Mouse (Mus musculus) neural tube, embryonic 14.5 days (tissue): Measurements from ENCODE around the gene Atxn10. TPM values are rescaled to one million over a fixed set of nuclear protein-coding genes. Genes with fewer than 3 reads are reported as not detected.

Source experiments
- ATAC-seq: fragments of 200-750 bp; cut with Nextera tagmentation; 2 replicates; pipeline ENCODE4 v1.8.0; 2017; ENCODE audit warnings: low read depth, mild to moderate bottlenecking, moderate TSS enrichment, moderate library complexity
- H3K27ac ChIP-seq: fragments of 300-500 bp; sonication (generic); 2 replicates; pipeline ENCODE4 v1.5.1; 2014; ENCODE audit warnings: low read depth, mild to moderate bottlenecking, control low read depth, low read length, moderate library complexity, mixed read lengths
- H3K27me3 ChIP-seq: fragments of 300-500 bp; sonication (generic); 2 replicates; pipeline ENCODE4 v1.6.1; 2014; ENCODE audit warnings: low read length; ENCODE audit not compliant: control insufficient read depth, insufficient read depth
- H3K36me3 ChIP-seq: fragments of 300-500 bp; sonication (generic); 2 replicates; pipeline ENCODE4 v1.6.1; 2014; ENCODE audit warnings: low read length, mixed read lengths; ENCODE audit not compliant: control insufficient read depth, insufficient read depth
- H3K4me1 ChIP-seq: fragments of 300-500 bp; sonication (generic); 2 replicates; pipeline ENCODE4 v1.6.1; 2014; ENCODE audit warnings: low read length; ENCODE audit not compliant: control insufficient read depth, insufficient read depth
- H3K4me2 ChIP-seq: fragments of 300-500 bp; sonication (generic); 2 replicates; pipeline ENCODE4 v1.6.1; 2014; ENCODE audit warnings: mild to moderate bottlenecking, low read depth, low read length, control low read depth
- H3K4me3 ChIP-seq: fragments of 300-500 bp; sonication (generic); 2 replicates; pipeline ENCODE4 v1.5.1; 2014; ENCODE audit warnings: low read depth, low read length, control low read depth, mixed read lengths
- H3K9ac ChIP-seq: fragments of 300-500 bp; sonication (generic); replicated peaks from 2 replicates; pipeline ENCODE4 v1.6.1; 2014; ENCODE audit warnings: low read depth, mild to moderate bottlenecking, control low read depth, low read length, mixed read lengths
- H3K9me3 ChIP-seq: fragments of 300-500 bp; sonication (generic); 2 replicates; pipeline ENCODE4 v1.6.1; 2016; ENCODE audit warnings: low read length; ENCODE audit not compliant: control insufficient read depth
- WGBS: fragments of 180-500 bp; shearing (Covaris S2); extraction: QIAGEN DNeasy Blood & Tissue Kit; methylation state at CpG from one replicate; pipeline ENCODE4 v1.1.7; 2014; 5-methylcytosine and 5-hydroxymethylcytosine counted together
- polyA plus RNA-seq: library from polyadenylated mRNA; unstranded; fragments of >200 nt; fragmentation: Nextera tagmentation; extraction: Ambion mirVana; gene quantifications from 2 replicates; pipeline ENCODE4 v1.2.1, GENCODE M21; 2014

The Atxn10 gene
- polyA plus RNA-seq, 1 experiment from 2014 or later = 572 TPM

GRCm38 (mm10) chr15:85424197-85424596 is 88.2 kb downstream of the Atxn10 start:
- H3K9me3 ChIP-seq = no peaks in the 10 kb centered on the region
- H3K9ac ChIP-seq = no peak overlapping the region
- ATAC-seq = no peak
- no peaks in the 10 kb centered on the region for H3K36me3 ChIP-seq
- H3K4me2 ChIP-seq = no peak overlapping the region
- H3K4me3 ChIP-seq = no peak overlapping the region
- WGBS = 72% methylated on average over 3 of the region's 3 CpGs
- no peaks in the 10 kb centered on the region for H3K4me1 ChIP-seq
- H3K27ac ChIP-seq = no peak overlapping the region
- no peaks in the 10 kb centered on the region for H3K27me3 ChIP-seq

GRCm38 (mm10) chr15:85428140-85428539 is 92.1 kb downstream of the Atxn10 start:
- no peaks in the 10 kb centered on the region for H3K36me3 ChIP-seq
- no peak overlapping the region for H3K27ac ChIP-seq
- H3K4me1 ChIP-seq = no peaks in the 10 kb centered on the region
- no peaks in the 10 kb centered on the region for H3K27me3 ChIP-seq
- H3K4me2 ChIP-seq = no peak overlapping the region
- no peak for ATAC-seq
- 92% methylated on average over 6 of the region's 6 CpGs for WGBS
- no peak overlapping the region for H3K9ac ChIP-seq
- H3K4me3 ChIP-seq = no peak overlapping the region
- no peaks in the 10 kb centered on the region for H3K9me3 ChIP-seq

GRCm38 (mm10) chr15:85442568-85442967 is 106.5 kb downstream of the Atxn10 start:
- 92% methylated on average over 3 of the region's 3 CpGs for WGBS
- Histone ChIP-seq H3K9ac (no peak overlapping the region), H3K36me3 (peaks cover 8% of the 10 kb centered on the region; the same call in 1 of the 2 replicates), H3K27me3 (no peaks in the 10 kb centered on the region), H3K4me2 (no peak overlapping the region), H3K4me1 (no peaks in the 10 kb centered on the region), H3K9me3 (no peaks in the 10 kb centered on the region), H3K4me3 (no peak overlapping the region), H3K27ac (no peak overlapping the region)
- ATAC-seq = no peak

GRCm38 (mm10) chr15:85446652-85447051 is 110.6 kb downstream of the Atxn10 start:
- Histone ChIP-seq H3K36me3 (no peaks in the 10 kb centered on the region), H3K4me1 (no peaks in the 10 kb centered on the region), H3K27me3 (no peaks in the 10 kb centered on the region), H3K27ac (no peak overlapping the region), H3K4me2 (no peak overlapping the region), H3K9ac (no peak overlapping the region), H3K9me3 (no peaks in the 10 kb centered on the region), H3K4me3 (no peak overlapping the region)
- 71% methylated on average over 3 of the region's 3 CpGs for WGBS
- ATAC-seq = no peak

GRCm38 (mm10) chr15:85456891-85457290 is 120.8 kb downstream of the Atxn10 start:
- Histone ChIP-seq H3K9me3 (no peaks in the 10 kb centered on the region), H3K4me1 (peaks cover 50% of the 10 kb centered on the region), H3K36me3 (no peaks in the 10 kb centered on the region), H3K4me3 (no peak overlapping the region), H3K9ac (no peak overlapping the region), H3K27ac (peak overlapping the region; percentile 61), H3K27me3 (no peaks in the 10 kb centered on the region), H3K4me2 (no peak overlapping the region)
- ATAC-seq = no peak
- WGBS = 33% methylated on average over 8 of the region's 8 CpGs

- Histone ChIP-seq H3K4me3 (no peak overlapping the region), H3K9ac (no peak overlapping the region), H3K27me3 (no peaks in the 10 kb centered on the region), H3K36me3 (no peaks in the 10 kb centered on the region), H3K4me1 (peaks cover 50% of the 10 kb centered on the region), H3K9me3 (no peaks in the 10 kb centered on the region), H3K27ac (peak overlapping the region; percentile 61), H3K4me2 (no peak overlapping the region)
- 19% methylated on average over 8 of the region's 8 CpGs for WGBS
- ATAC-seq = peak; percentile 47; the same call in 1 of the 2 replicates
Observed at GRCm38 (mm10) chr15:85457838-85458237, 121.8 kb downstream of the Atxn10 start.

GRCm38 (mm10) chr15:85458631-85459082 is 122.6 kb downstream of the Atxn10 start:
- WGBS = 10% methylated on average over 4 of the region's 4 CpGs
- Histone ChIP-seq H3K4me3 (no peak overlapping the region), H3K36me3 (no peaks in the 10 kb centered on the region), H3K27me3 (no peaks in the 10 kb centered on the region), H3K9ac (no peak overlapping the region), H3K4me2 (no peak overlapping the region), H3K9me3 (no peaks in the 10 kb centered on the region), H3K4me1 (peaks cover 50% of the 10 kb centered on the region), H3K27ac (peak overlapping the region; percentile 72)
- no peak for ATAC-seq

- peaks cover 2% of the 10 kb centered on the region; the same call in 1 of the 2 replicates for H3K36me3 ChIP-seq
- peak overlapping the region; percentile 71 for H3K27ac ChIP-seq
- no peak overlapping the region for H3K4me3 ChIP-seq
- peak; percentile 76 for ATAC-seq
- no peaks in the 10 kb centered on the region for H3K9me3 ChIP-seq
- peaks cover 46% of the 10 kb centered on the region for H3K4me1 ChIP-seq
- no peaks in the 10 kb centered on the region for H3K27me3 ChIP-seq
- H3K4me2 ChIP-seq = no peak overlapping the region
- H3K9ac ChIP-seq = no peak overlapping the region
- WGBS = 17% methylated on average over 4 of the region's 4 CpGs
Observed at GRCm38 (mm10) chr15:85461541-85461940, 125.5 kb downstream of the Atxn10 start.

GRCm38 (mm10) chr15:85462138-85462537 is 126.1 kb downstream of the Atxn10 start:
- H3K9ac ChIP-seq = no peak overlapping the region
- no peaks in the 10 kb centered on the region for H3K9me3 ChIP-seq
- no peaks in the 10 kb centered on the region for H3K27me3 ChIP-seq
- WGBS = 48% methylated on average over 4 of the region's 4 CpGs
- H3K4me3 ChIP-seq = no peak overlapping the region
- H3K27ac ChIP-seq = peak overlapping the region; percentile 71
- no peak for ATAC-seq
- H3K36me3 ChIP-seq = peaks cover 6% of the 10 kb centered on the region; the same call in 1 of the 2 replicates
- no peak overlapping the region for H3K4me2 ChIP-seq
- H3K4me1 ChIP-seq = peaks cover 40% of the 10 kb centered on the region
